Mouse (Mus musculus) liver, embryonic 12.5 days (tissue): Measurements from ENCODE around the gene Hnrnpab. TPM values are rescaled to one million over a fixed set of nuclear protein-coding genes. Genes with fewer than 3 reads are reported as not detected.

Source experiments
- ATAC-seq: fragments of 200-750 bp; cut with Nextera tagmentation; 2 replicates; pipeline ENCODE4 v1.8.0; 2017; ENCODE audit warnings: moderate number of reproducible peaks, mild to moderate bottlenecking, moderate library complexity
- H3K27ac ChIP-seq: fragments of 300-500 bp; sonication (generic); 2 replicates; pipeline ENCODE4 v1.5.1; 2016; ENCODE audit warnings: mild to moderate bottlenecking
- H3K27me3 ChIP-seq: fragments of 300-500 bp; sonication (generic); replicated peaks from 2 replicates; pipeline ENCODE4 v1.6.1; 2016; ENCODE audit warnings: mild to moderate bottlenecking, moderate library complexity
- H3K36me3 ChIP-seq: fragments of 300-500 bp; sonication (generic); 2 replicates; pipeline ENCODE4 v1.6.1; 2016; ENCODE audit warnings: mild to moderate bottlenecking, moderate library complexity
- H3K4me1 ChIP-seq: fragments of 300-500 bp; sonication (generic); 2 replicates; pipeline ENCODE4 v1.6.1; 2016
- H3K4me2 ChIP-seq: fragments of 300-500 bp; sonication (generic); 2 replicates; pipeline ENCODE4 v1.6.1; 2016; ENCODE audit warnings: mild to moderate bottlenecking, moderate library complexity
- H3K4me3 ChIP-seq: fragments of 300-500 bp; sonication (generic); 2 replicates; pipeline ENCODE4 v1.5.1; 2016; ENCODE audit warnings: mild to moderate bottlenecking, moderate library complexity
- H3K9ac ChIP-seq: fragments of 300-500 bp; sonication (generic); 2 replicates; pipeline ENCODE4 v1.6.1; 2016; ENCODE audit warnings: mild to moderate bottlenecking, moderate library complexity
- H3K9me3 ChIP-seq: fragments of 300-500 bp; sonication (generic); replicated peaks from 2 replicates; pipeline ENCODE4 v1.6.1; 2016; ENCODE audit warnings: mild to moderate bottlenecking, moderate library complexity
- whole genome bisulfite sequencing: fragments of 180-500 bp; shearing (Covaris S2); methylation state at CpG from one replicate; pipeline ENCODE4 v1.1.7; 2016; ENCODE audit not compliant: insufficient replicate concordance; 5-methylcytosine and 5-hydroxymethylcytosine counted together
- polyA plus RNA-seq: library from polyadenylated mRNA; unstranded; fragments of >200 nt; fragmentation: Nextera tagmentation; extraction: Ambion mirVana; gene quantifications from 2 replicates; pipeline ENCODE4 v1.2.1, GENCODE M21; 2016

Gene Hnrnpab
- polyA plus RNA-seq, 1 experiment from 2014 or later: 503 TPM

DNA sequence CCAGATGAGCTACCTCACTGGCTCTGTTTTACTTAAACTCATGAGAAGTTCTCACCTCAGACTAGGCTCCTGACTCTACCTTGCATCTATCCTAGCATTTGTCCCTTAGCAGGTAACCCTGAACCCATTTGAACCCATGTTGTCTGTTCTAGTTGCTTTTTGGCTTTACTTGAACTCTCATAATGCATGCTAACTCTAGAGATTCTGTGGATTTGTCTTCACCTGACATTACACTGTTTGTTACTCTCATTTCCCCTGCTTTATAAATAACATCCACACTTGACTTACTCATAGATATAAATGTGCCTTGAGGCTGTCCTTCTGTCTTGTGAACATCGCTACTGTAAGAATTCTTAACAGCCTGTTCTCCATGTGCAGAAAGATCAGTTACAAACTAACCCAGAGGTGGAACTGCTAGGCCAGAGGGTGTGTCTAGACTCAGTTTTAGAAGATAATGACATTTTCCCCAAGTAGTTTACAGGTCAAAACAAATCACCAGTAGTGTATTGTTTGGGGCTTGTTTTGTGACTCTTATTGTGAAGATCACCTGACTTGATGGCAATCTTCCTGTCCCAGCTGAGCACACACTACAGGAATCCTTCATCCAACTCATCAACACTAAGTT, 11.1 kb downstream of the Hnrnpab start:
- Histone ChIP-seq H3K4me1 (peaks cover 9% of the 10 kb centered on the region; the same call in 1 of the 2 replicates), H3K9ac (no peak overlapping the region), H3K4me3 (no peak overlapping the region), H3K9me3 (no peaks in the 10 kb centered on the region), H3K36me3 (peaks cover 100% of the 10 kb centered on the region), H3K27me3 (no peaks in the 10 kb centered on the region), H3K27ac (peak overlapping the region; percentile 23), H3K4me2 (no peak overlapping the region)
- 70% methylated on average over 1 of the region's 1 CpGs for WGBS
- ATAC-seq: no peak

DNA sequence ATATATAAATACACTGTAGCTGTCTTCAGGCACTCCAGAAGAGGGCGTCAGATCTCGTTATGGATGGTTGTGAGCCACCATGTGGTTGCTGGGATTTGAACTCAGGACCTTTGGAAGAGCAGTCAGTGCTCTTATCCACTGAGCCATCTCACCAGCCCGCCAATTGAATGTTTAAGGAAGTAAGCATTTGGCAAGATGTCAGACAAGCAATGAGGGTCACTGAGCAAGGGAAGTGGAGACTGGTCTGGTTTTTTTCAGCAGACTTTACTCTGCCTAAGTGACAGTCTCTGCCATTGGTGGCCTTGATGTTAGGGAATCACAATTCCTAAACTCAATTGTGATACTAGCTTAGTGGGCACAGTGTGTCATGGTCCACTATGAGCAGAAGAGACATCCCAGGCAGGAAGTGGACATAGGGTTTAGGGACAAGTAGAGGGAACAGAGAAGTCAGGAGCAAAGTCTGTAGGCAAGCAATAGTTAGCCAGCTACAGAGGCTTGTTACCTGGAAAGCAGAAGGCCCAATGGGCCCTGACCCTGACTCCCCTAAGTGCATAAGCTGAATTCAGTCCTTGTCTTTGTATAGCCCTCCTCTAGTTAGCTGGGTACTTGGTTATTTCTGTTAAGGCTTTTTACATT, 11.8 kb downstream of the Hnrnpab start:
- Histone ChIP-seq H3K4me2 (no peak overlapping the region), H3K27me3 (no peaks in the 10 kb centered on the region), H3K4me3 (no peak overlapping the region), H3K4me1 (peaks cover 9% of the 10 kb centered on the region; the same call in 1 of the 2 replicates), H3K27ac (peak overlapping the region; percentile 23), H3K36me3 (peaks cover 100% of the 10 kb centered on the region), H3K9me3 (no peaks in the 10 kb centered on the region), H3K9ac (no peak overlapping the region)
- ATAC-seq: no peak
- WGBS: 64% methylated on average over 3 of the region's 3 CpGs

DNA sequence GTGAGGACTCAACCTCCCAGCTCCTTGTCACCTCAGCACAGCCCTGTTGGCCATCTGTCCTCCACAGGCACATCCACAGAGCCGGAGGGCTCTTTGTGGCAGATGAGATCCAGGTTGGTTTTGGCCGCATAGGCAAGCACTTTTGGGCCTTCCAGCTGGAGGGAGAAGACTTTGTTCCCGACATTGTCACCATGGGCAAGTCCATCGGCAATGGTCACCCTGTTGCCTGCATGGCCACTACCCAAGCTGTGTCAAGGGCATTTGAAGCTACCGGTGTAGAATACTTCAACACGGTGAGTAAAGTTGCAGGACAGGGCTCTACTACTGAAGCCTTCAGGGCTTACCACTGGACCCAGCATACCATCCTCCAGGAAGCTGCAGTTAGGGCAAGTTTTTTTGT, 12.8 kb downstream of the Hnrnpab start:
- WGBS: 91% methylated on average over 6 of the region's 6 CpGs
- ATAC-seq: no peak
- no peak overlapping the region for H3K27ac ChIP-seq
- H3K4me2 ChIP-seq: no peak overlapping the region
- no peak overlapping the region for H3K9ac ChIP-seq
- H3K4me1 ChIP-seq: peaks cover 9% of the 10 kb centered on the region; the same call in 1 of the 2 replicates
- H3K27me3 ChIP-seq: no peaks in the 10 kb centered on the region
- no peaks in the 10 kb centered on the region for H3K9me3 ChIP-seq
- H3K4me3 ChIP-seq: no peak overlapping the region
- peaks cover 100% of the 10 kb centered on the region for H3K36me3 ChIP-seq

DNA sequence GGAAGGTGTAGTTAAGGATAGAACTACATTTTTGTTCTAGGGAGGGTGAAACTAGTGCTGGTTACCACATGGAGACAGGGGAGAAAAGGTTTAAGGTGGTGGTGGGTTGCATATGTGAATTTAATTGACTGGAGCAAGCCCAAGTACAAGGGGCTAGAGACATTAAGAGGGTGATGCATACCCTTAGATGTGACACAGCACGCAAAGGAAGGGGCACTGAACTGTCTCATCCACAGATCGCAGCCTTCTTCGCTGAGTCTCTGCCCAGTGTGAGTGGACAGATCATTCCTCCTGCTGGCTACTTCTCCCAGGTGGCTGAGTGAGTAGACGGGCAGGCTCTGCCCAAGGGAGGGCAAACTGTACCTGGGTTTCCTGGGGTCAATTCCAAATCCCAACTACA, 13.3 kb downstream of the Hnrnpab start:
- 88% methylated on average over 4 of the region's 4 CpGs for WGBS
- Histone ChIP-seq H3K36me3 (peaks cover 100% of the 10 kb centered on the region), H3K27me3 (no peaks in the 10 kb centered on the region), H3K9me3 (no peaks in the 10 kb centered on the region), H3K27ac (0 out of 2 replicates have a peak overlapping the region, but pooled peaks have one; percentile 1), H3K4me3 (no peak overlapping the region), H3K9ac (no peak overlapping the region), H3K4me2 (no peak overlapping the region), H3K4me1 (peaks cover 9% of the 10 kb centered on the region; the same call in 1 of the 2 replicates)
- no peak for ATAC-seq

DNA sequence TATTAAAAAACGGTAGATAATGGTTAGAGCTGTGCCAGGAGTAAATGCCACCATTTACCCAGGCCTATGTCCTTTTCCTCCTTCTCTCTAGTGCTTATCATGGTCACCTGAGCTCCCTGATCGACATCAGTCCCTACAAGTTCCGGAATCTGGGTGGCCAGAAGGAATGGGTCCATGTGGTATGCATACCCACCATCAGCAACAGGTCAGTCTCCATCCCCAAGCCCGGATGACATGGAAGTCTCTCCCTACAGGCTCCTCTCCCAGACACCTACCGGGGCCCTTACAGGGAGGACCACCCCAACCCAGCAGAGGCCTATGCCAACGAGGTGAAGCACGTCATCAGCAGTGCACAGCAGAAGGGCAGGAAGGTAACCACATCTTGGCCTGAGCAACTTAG, 14.7 kb downstream of the Hnrnpab start:
- H3K27ac ChIP-seq: no peak overlapping the region
- 84% methylated on average over 7 of the region's 7 CpGs for WGBS
- no peak overlapping the region for H3K4me3 ChIP-seq
- H3K9me3 ChIP-seq: no peaks in the 10 kb centered on the region
- H3K9ac ChIP-seq: no peak overlapping the region
- ATAC-seq: no peak
- no peaks in the 10 kb centered on the region for H3K27me3 ChIP-seq
- H3K36me3 ChIP-seq: peaks cover 100% of the 10 kb centered on the region
- H3K4me1 ChIP-seq: peaks cover 9% of the 10 kb centered on the region
- H3K4me2 ChIP-seq: no peak overlapping the region

DNA sequence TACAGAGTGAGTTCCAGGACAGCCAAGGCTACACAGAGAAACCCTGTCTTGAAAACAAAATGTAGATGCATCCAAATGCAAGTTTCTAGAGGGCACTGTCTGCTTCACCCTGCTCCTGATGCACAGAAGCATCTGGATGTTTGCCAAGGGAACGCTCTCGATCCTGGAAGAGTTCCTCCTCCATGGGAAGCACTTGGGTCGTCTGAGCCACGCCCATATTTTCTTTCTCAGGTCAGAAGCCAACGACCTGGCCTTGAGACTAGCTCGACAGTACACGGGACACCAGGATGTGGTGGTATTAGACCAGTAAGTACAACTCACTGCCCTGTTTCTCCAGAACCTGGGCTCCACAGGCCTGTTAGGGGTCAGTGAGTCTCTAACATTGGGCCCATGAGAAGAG, 15.5 kb downstream of the Hnrnpab start:
- peaks cover 16% of the 10 kb centered on the region for H3K4me1 ChIP-seq

DNA sequence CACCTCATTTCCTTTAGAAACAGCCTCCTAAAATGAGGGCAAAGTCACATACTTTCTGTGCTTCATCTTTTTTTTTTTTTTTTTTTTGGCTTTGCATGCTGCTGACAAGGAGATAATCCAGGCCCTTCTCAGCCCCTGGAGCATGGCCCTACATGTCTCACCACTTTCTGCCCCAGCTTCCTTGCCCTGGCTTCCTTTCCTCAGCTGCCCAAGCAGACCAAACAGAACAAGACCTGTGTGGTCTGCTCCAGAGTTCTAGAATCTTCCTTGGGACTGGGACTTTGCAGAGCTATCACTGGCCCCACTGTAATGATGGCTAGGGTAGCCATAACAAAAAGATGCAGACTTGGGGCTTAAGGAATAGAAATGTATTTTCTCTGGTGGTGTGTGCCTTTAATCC, 16.6 kb downstream of the Hnrnpab start:
- ATAC-seq: no peak
- no peak overlapping the region for H3K27ac ChIP-seq
- H3K4me1 ChIP-seq: peaks cover 27% of the 10 kb centered on the region
- H3K9me3 ChIP-seq: no peaks in the 10 kb centered on the region
- H3K9ac ChIP-seq: no peak overlapping the region
- H3K36me3 ChIP-seq: peaks cover 93% of the 10 kb centered on the region
- no peak overlapping the region for H3K4me2 ChIP-seq
- no peaks in the 10 kb centered on the region for H3K27me3 ChIP-seq
- no peak overlapping the region for H3K4me3 ChIP-seq

More for the DNA sequence above, 15.5 kb downstream of the Hnrnpab start:
- no peak for ATAC-seq
- H3K9ac ChIP-seq: no peak overlapping the region
- 75% methylated on average over 7 of the region's 7 CpGs for WGBS
- H3K9me3 ChIP-seq: no peaks in the 10 kb centered on the region
- H3K36me3 ChIP-seq: peaks cover 100% of the 10 kb centered on the region
- no peak overlapping the region for H3K27ac ChIP-seq
- no peaks in the 10 kb centered on the region for H3K27me3 ChIP-seq
- no peak overlapping the region for H3K4me2 ChIP-seq
- no peak overlapping the region for H3K4me3 ChIP-seq

DNA sequence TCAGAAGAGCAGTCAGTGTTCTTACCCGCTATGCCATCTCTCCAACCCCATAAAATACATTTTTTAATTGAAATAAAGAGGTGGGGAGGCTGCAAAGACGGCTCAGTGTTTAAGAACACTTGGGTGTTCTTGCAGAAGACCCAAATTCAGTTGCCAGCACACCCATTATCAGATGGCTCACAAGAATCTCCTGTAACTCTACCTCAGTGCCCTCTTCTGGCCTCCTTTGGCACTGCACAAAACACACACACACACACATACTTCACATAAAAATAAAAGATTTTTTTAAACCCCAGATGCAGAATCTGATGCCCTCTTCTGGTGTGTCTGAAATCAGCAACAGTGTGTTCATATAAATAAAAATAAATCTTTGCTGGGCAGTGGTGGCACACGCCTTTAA, 17.8 kb downstream of the Hnrnpab start:
- peaks cover 33% of the 10 kb centered on the region for H3K4me1 ChIP-seq
- no peak overlapping the region for H3K27ac ChIP-seq
- no peak overlapping the region for H3K9ac ChIP-seq
- no peaks in the 10 kb centered on the region for H3K27me3 ChIP-seq
- no peak for ATAC-seq
- peaks cover 82% of the 10 kb centered on the region for H3K36me3 ChIP-seq
- WGBS: 91% methylated on average over 3 of the region's 3 CpGs
- H3K4me3 ChIP-seq: no peak overlapping the region
- H3K9me3 ChIP-seq: no peaks in the 10 kb centered on the region
- no peak overlapping the region for H3K4me2 ChIP-seq

DNA sequence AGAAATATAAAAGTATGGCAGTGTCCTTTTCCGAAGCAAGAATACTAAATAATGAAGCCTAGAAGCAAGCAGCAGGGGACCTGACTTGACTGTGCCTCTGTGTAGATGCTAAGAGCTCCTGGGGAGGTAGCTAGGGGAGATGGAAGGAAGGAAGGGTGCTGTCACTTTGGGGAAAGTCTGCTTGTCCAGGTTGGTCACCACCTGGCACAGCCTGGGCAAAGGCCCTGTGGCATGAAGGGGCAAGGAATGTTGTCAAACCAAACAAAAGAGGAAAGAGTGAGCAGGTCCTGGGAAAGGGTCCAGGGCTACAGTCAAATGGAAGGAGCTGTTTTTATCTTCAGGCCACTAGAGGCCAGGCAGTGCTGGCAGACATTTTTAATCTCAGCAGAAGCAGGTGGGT, 19.6 kb downstream of the Hnrnpab start:
- no peak for ATAC-seq
- 82% methylated on average over 1 of the region's 1 CpGs for WGBS
- Histone ChIP-seq H3K36me3 (peaks cover 64% of the 10 kb centered on the region), H3K9ac (no peak overlapping the region; the same call in 1 of the 2 replicates), H3K27me3 (no peaks in the 10 kb centered on the region), H3K27ac (no peak overlapping the region; the same call in 1 of the 2 replicates), H3K4me2 (peak overlapping the region; percentile 86), H3K4me3 (no peak overlapping the region), H3K9me3 (no peaks in the 10 kb centered on the region), H3K4me1 (peaks cover 50% of the 10 kb centered on the region)

DNA sequence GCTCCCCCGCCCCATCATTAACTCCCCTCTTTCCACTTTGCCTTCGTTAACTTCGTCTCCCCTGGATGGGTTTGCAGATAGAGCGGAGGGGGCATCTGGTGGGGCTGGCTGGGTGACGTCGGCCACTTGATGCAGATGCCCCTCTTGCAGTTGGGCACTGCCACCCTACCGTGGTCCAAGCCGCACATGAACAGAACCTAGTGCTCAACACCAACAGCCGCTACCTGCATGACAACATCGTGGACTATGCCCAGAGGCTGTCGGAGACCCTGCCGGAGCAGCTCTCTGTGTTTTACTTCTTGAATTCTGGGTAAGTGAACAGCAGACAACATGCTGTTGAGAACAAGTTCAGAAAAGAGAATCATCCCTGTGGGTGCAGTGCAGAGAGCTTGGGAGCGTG, 20.2 kb downstream of the Hnrnpab start:
- WGBS: 84% methylated on average over 13 of the region's 13 CpGs
- H3K4me1 ChIP-seq: peaks cover 50% of the 10 kb centered on the region
- H3K9ac ChIP-seq: peak overlapping the region; percentile 95; the same call in 1 of the 2 replicates
- H3K36me3 ChIP-seq: peaks cover 58% of the 10 kb centered on the region
- ATAC-seq: no peak
- no peaks in the 10 kb centered on the region for H3K27me3 ChIP-seq
- H3K27ac ChIP-seq: 0 out of 2 replicates have a peak overlapping the region, but pooled peaks have one; percentile 85
- no peaks in the 10 kb centered on the region for H3K9me3 ChIP-seq
- H3K4me3 ChIP-seq: peak overlapping the region; percentile 85; the same call in 1 of the 2 replicates
- H3K4me2 ChIP-seq: peak overlapping the region; percentile 86

DNA sequence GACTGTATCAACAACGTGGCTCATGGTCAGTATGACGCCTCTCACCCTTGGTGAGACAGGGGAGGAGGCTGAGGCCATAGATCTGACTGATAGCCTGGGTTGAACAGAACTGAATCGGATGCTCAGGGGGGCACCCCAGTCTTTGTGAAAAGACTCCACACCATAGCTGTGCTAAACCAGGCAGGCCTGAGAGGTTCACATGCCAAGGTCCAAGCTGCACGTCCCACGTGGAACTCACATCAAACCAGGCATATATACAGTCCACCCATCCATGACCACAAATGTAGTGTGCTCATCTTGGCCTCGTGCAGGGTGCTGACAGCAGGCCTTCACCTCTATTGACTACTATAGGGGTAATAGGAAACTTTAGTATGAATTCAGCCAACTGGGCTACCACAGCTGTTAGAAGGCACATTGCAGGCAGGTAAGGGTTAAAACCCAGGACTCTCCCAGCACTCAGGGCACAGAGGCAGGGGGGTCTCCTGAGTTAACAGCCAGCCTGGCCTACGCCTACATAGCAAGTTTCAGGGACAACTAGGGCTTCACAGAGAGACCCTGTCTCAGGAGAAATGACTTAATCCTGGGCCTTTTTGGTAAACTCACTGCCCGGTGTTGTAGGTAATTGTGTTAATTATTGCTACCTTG, 20.9 kb downstream of the Hnrnpab start:
- no peak for ATAC-seq
- peaks cover 50% of the 10 kb centered on the region for H3K4me1 ChIP-seq
- H3K36me3 ChIP-seq: peaks cover 51% of the 10 kb centered on the region
- no peaks in the 10 kb centered on the region for H3K27me3 ChIP-seq
- H3K27ac ChIP-seq: peak overlapping the region; percentile 85
- peak overlapping the region; percentile 86 for H3K4me2 ChIP-seq
- H3K4me3 ChIP-seq: peak overlapping the region; percentile 85
- no peaks in the 10 kb centered on the region for H3K9me3 ChIP-seq
- peak overlapping the region; percentile 95 for H3K9ac ChIP-seq
- 37% methylated on average over 8 of the region's 8 CpGs for WGBS
